Mouse (Mus musculus): ENCODE measurements around the gene Olfr64. TPM values are rescaled to one million over a fixed set of nuclear protein-coding genes. Genes with fewer than 3 reads are reported as not detected.

The Olfr64 gene
- not detected for total RNA-seq (2023)

GRCm38 (mm10) chr7:103894385-103894784 lies at the start of gene Olfr64:
Gene Olfr64 (minus strand): TSS chr7:103894485.

GRCm38 (mm10) chr7:103934264-103934663 lies 40.0 kb upstream of the Olfr64 start, which contains the start of gene Olfr632:
Gene Olfr632 (plus strand): TSS chr7:103934347.

GRCm38 (mm10) chr7:103928525-103928924 lies 34.2 kb upstream of the Olfr64 start, which contains the start of gene Olfr631:
Gene Olfr631 (plus strand): TSS chr7:103928825.

DNA sequence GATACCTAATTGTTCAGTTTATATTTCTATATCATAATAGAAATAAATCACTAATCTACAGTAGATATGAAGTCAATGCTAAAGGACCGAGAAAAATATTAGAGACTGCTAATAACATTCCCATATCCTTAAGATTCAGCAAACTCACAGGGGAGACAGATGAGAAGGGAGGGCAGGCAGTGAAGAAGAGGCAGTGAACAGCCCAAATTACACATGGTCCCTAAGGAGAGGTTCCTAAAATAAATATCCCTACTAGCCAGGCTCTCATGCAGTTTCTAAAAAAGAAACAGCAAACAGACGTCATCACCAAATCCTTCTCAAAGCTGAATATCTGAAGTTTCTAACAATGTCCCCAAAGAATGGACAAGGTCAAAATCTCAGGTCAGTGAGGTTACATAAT lies 8.9 kb upstream of the Olfr64 start, which contains the start of gene Olfr65:
TSS of gene Olfr65 (plus strand) at position 301 of the 400 bp plus-strand sequence.

GRCm38 (mm10) chr7:103886152-103886551 lies 8.1 kb downstream of the Olfr64 start, which contains the start of gene Olfr66:
Gene Olfr66 (minus strand): TSS chr7:103886252.

DNA sequence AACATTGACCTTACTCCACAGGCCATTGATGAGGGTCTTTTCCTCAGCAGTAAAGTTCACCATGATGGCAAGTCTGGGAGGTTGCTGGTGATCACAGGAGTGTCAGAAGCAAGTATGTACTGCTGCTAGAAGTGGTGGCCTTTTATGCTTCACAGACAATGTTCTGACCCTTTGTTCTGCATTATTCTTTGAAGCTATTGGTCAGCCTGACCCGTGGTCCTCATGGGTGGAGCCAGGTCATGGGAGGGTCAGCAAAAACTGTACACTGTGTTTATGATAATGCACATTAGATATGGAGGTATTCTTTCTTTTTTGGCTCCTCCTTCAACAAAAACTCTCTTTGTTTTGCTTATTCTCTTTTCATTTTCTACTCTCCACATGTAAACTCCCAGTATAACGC lies 41.2 kb downstream of the Olfr64 start, which contains the start of gene Hbb-y:
TSS of gene Hbb-y (minus strand) at position 127 of the 400 bp plus-strand sequence.

GRCm38 (mm10) chr7:103843034-103843433 lies 51.3 kb downstream of the Olfr64 start, which contains the start of gene Hbb-bh1:
Gene Hbb-bh1 (minus strand): TSS chr7:103843164.

GRCm38 (mm10) chr7:103840268-103840667 lies 54.0 kb downstream of the Olfr64 start, which contains the start of gene Hbb-bh2:
Gene Hbb-bh2 (minus strand): TSS chr7:103840520.

Other genes with a start within 250 kb of the Olfr64 start
- gene Olfr623, start 230.8 kb downstream of the Olfr64 start, total RNA-seq (2023), result not detected
- not detected for gene Olfr624, start 223.3 kb downstream of the Olfr64 start, total RNA-seq (2023)
- gene Olfr625-ps1, start 211.8 kb downstream of the Olfr64 start, total RNA-seq (2023), result not detected
- not detected for gene Olfr243, start 179.8 kb downstream of the Olfr64 start, total RNA-seq (2023)
- gene Olfr628, start 164.1 kb downstream of the Olfr64 start, total RNA-seq (2023), result not detected
- not detected for gene Olfr629, start 149.5 kb downstream of the Olfr64 start, total RNA-seq (2023)
- gene Olfr630, start 137.2 kb downstream of the Olfr64 start, total RNA-seq (2023), result not detected
- not detected for gene Olfr69, start 122.9 kb downstream of the Olfr64 start, total RNA-seq (2023)
- not detected for gene Olfr68, start 114.8 kb downstream of the Olfr64 start, total RNA-seq (2023)
- not detected for gene Olfr67, start 102.7 kb downstream of the Olfr64 start, total RNA-seq (2023)
- gene Hbb-bt, start 80.5 kb downstream of the Olfr64 start, total RNA-seq (2023), result 492 TPM
- 2,802 TPM for gene Hbb-bs, start 66.4 kb downstream of the Olfr64 start, total RNA-seq (2023)
- gene Hbb-bh2, start 54.0 kb downstream of the Olfr64 start, total RNA-seq (2023), result not detected
- not detected for gene Hbb-bh1, start 51.3 kb downstream of the Olfr64 start, total RNA-seq (2023)
- gene Hbb-y, start 41.3 kb downstream of the Olfr64 start, total RNA-seq (2023), result not detected
- not detected for gene Olfr66, start 8.2 kb downstream of the Olfr64 start, total RNA-seq (2023)
- gene Olfr65, start 9.0 kb upstream of the Olfr64 start, total RNA-seq (2023), result not detected
- gene Olfr631, start 34.3 kb upstream of the Olfr64 start, total RNA-seq (2023), result not detected
- gene Olfr632, start 39.9 kb upstream of the Olfr64 start, total RNA-seq (2023), result not detected
- gene Olfr633, start 50.0 kb upstream of the Olfr64 start, total RNA-seq (2023), result not detected
- not detected for gene Olfr635, start 76.7 kb upstream of the Olfr64 start, total RNA-seq (2023)
- gene Olfr638, start 104.3 kb upstream of the Olfr64 start, total RNA-seq (2023), result not detected
- not detected for gene Olfr639, start 122.8 kb upstream of the Olfr64 start, total RNA-seq (2023)
- not detected for gene Olfr640, start 131.1 kb upstream of the Olfr64 start, total RNA-seq (2023)
- gene Olfr641, start 141.0 kb upstream of the Olfr64 start, total RNA-seq (2023), result not detected
- not detected for gene Olfr642, start 158.2 kb upstream of the Olfr64 start, total RNA-seq (2023)
- gene 4930516K23Rik, start 167.0 kb upstream of the Olfr64 start, total RNA-seq (2023), result not detected
- gene Olfr644, start 177.4 kb upstream of the Olfr64 start, total RNA-seq (2023), result not detected
- gene Olfr645, start 191.0 kb upstream of the Olfr64 start, total RNA-seq (2023), result not detected
- not detected for gene Olfr646, start 210.4 kb upstream of the Olfr64 start, total RNA-seq (2023)
- not detected for gene Ubqln5, start 235.3 kb upstream of the Olfr64 start, total RNA-seq (2023)
- not detected for gene Olfr643, start 242.9 kb upstream of the Olfr64 start, total RNA-seq (2023)
- gene Ubqln3, start 248.8 kb upstream of the Olfr64 start, total RNA-seq (2023), result not detected

Data from CD4-positive naive resting alpha-beta T cell, adult 76 days (primary cell).